Mouse (Mus musculus): ENCODE measurements at regions not wholly inside any gene's neighbourhood (a gene's known extent, or its start where the extent isn't known, plus 50 kb on each side); places are given as distances from the start of the nearest gene placed in this dataset.

DNA sequence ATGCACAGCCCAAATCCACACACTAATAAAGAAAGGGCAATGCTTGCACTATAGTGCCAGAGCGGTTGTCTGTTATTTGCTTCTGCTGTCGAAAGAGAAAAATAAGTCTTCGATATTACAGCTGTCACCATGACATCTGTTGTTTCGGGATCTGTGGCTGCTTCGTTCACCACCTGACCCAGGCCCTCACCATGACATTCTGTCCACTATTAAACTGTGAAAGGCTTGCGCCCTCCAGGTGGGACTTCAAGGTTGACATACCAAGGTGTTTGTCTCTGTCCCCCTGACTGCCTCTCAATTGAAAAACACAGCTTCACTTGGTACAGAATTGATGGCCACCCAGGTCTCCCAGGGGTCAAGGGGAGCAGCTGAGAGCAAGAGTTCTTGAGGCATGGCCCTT is 635.1 kb downstream of the Lmo4 start:
- TF ChIP-seq CTCF (IDR thresholded peaks at IDR 0.05 in 2 of 3, conservative IDR thresholded peaks at IDR 0.05 in 1 of 3; ENCODE audit: control insufficient read depth in 1 of 3, insufficient read depth in 1 of 3, low read depth in 2 of 3, low read length in 3 of 3, poor library complexity in 1 of 3, severe bottlenecking in 1 of 3) (no peak), CHD2 (IDR thresholded peaks at IDR 0.05; ENCODE audit: low read length) (no peak), EP300 (IDR thresholded peaks at IDR 0.05; ENCODE audit: low read depth in 1 of 2, low read length in 2 of 2) (no peak), POLR2AphosphoS2 (IDR thresholded peaks at IDR 0.05; ENCODE audit: low read length) (no peak), MYC (IDR thresholded peaks at IDR 0.05; ENCODE audit: low read depth, low read length) (no peak), POLR2A (IDR thresholded peaks at IDR 0.05; ENCODE audit: control insufficient read depth in 1 of 2, insufficient read depth in 1 of 2, low read depth in 1 of 2, low read length in 2 of 2, poor library complexity in 1 of 2) (no peak), GATA1 (IDR thresholded peaks at IDR 0.05; ENCODE audit: low read depth, low read length) (no peak), NELFE (IDR thresholded peaks at IDR 0.05; ENCODE audit: low read depth, low read length) (no peak), ZMIZ1 (IDR thresholded peaks at IDR 0.05; ENCODE audit: low read depth, low read length) (no peak), MAFK (IDR thresholded peaks at IDR 0.05; ENCODE audit: borderline replicate concordance, low read depth, low read length) (no peak)
